Mouse (Mus musculus): ENCODE results near the gene Bach1. TPM values are rescaled to one million over a fixed set of nuclear protein-coding genes. Genes with fewer than 3 reads are reported as not detected.

Gene Bach1
- polyA plus RNA-seq, 1 experiment from 2014 or later = 19.9 TPM

DNA sequence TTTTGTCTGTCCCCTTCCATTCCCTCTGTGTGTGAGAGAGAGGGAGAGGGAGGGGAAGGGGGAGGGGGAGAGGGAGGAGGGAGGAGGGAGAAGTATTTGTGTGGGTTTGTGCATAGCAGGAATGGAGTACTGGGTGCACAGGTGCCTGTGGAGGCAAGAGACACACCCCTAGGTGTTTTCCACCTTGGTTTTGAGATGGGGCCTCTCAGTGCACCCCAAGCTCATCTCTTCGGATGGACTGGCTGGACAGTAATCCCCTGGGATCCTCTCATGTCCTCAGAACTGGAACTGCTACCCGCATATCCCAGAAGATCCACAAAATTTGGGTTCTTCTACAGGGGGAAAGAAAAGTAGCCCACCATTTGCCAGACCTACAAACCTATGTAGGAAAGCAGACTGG lies 36.2 kb upstream of the Bach1 start:
- no peaks in the 10 kb centered on the region for H3K36me3 ChIP-seq (replicated peaks; ENCODE audit: control insufficient read depth, insufficient read depth)
- ATAC-seq (ENCODE audit: low FRiP score) (no peak), DNase-seq (ENCODE audit: low spot score) (no peak)
- 97% methylated on average over 2 of the region's 2 CpGs for WGBS
- H3K4me2 ChIP-seq (replicated peaks) = no peak overlapping the region
- H3K4me1 ChIP-seq (replicated peaks; ENCODE audit: control insufficient read depth, insufficient read depth, low read length) = no peaks in the 10 kb centered on the region
- no peak overlapping the region for H3K9ac ChIP-seq
- H3K9me3 ChIP-seq (ENCODE audit: control insufficient read depth, low read length) = no peaks in the 10 kb centered on the region
- H3K4me3 ChIP-seq (replicated peaks; ENCODE audit: low read length) = no peak overlapping the region
- no peaks in the 10 kb centered on the region for H3K27me3 ChIP-seq (ENCODE audit: control insufficient read depth, insufficient read depth, low read length)
- no peak overlapping the region for H3K27ac ChIP-seq

- no peaks in the 10 kb centered on the region for H3K36me3 ChIP-seq (replicated peaks; ENCODE audit: control insufficient read depth, insufficient read depth)
- ATAC-seq (ENCODE audit: low FRiP score) = no peak
- H3K4me1 ChIP-seq (replicated peaks; ENCODE audit: control insufficient read depth, insufficient read depth, low read length) = no peaks in the 10 kb centered on the region
- DNase-seq (ENCODE audit: low spot score) = no peak
- H3K9me3 ChIP-seq (ENCODE audit: control insufficient read depth, low read length) = no peaks in the 10 kb centered on the region
- no peak overlapping the region for H3K4me3 ChIP-seq (replicated peaks; ENCODE audit: low read length)
- no peak overlapping the region for H3K9ac ChIP-seq
- 84% methylated on average over 6 of the region's 6 CpGs for WGBS
- H3K4me2 ChIP-seq (replicated peaks) = no peak overlapping the region
- no peaks in the 10 kb centered on the region for H3K27me3 ChIP-seq (ENCODE audit: control insufficient read depth, insufficient read depth, low read length)
- no peak overlapping the region for H3K27ac ChIP-seq
These were observed 34.9 kb upstream of the Bach1 start for GRCm38 (mm10) chr16:87663890-87664289.

DNA sequence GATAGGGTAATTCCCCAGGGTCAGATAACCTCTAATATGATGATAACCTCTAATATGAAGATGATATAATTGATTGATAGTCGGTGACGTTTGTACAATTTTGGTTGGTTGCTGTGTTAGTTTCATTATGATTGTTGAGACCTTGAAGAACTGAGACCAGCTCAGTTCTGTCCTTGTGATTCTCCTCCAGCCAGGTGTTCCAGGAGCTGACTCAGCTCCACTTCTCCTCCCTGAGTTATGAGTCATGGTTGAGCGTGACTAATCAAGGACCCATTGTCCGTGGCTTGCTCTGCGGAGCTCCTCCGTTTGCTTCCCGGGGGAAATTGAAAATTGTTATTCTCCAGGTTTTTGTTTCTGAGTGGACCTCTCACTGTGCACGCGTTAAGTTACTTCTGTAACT lies 33.5 kb upstream of the Bach1 start:
- H3K36me3 ChIP-seq (replicated peaks; ENCODE audit: control insufficient read depth, insufficient read depth) = no peaks in the 10 kb centered on the region
- DNase-seq (ENCODE audit: low spot score) (no peak), ATAC-seq (ENCODE audit: low FRiP score) (no peak)
- no peak overlapping the region for H3K9ac ChIP-seq
- no peak overlapping the region for H3K4me3 ChIP-seq (replicated peaks; ENCODE audit: low read length)
- no peaks in the 10 kb centered on the region for H3K9me3 ChIP-seq (ENCODE audit: control insufficient read depth, low read length)
- H3K4me2 ChIP-seq (replicated peaks) = no peak overlapping the region
- H3K4me1 ChIP-seq (replicated peaks; ENCODE audit: control insufficient read depth, insufficient read depth, low read length) = no peaks in the 10 kb centered on the region
- no peaks in the 10 kb centered on the region for H3K27me3 ChIP-seq (ENCODE audit: control insufficient read depth, insufficient read depth, low read length)
- H3K27ac ChIP-seq = no peak overlapping the region
- 55% methylated on average over 9 of the region's 9 CpGs for WGBS

- no peaks in the 10 kb centered on the region for H3K9me3 ChIP-seq (ENCODE audit: control insufficient read depth, low read length)
- DNase-seq (ENCODE audit: low spot score) = no peak
- no peaks in the 10 kb centered on the region for H3K27me3 ChIP-seq (ENCODE audit: control insufficient read depth, insufficient read depth, low read length)
- ATAC-seq (ENCODE audit: low FRiP score) = no peak
- no peak overlapping the region for H3K27ac ChIP-seq
- 89% methylated on average over 19 of the region's 19 CpGs for WGBS
- H3K4me1 ChIP-seq (replicated peaks; ENCODE audit: control insufficient read depth, insufficient read depth, low read length) = no peaks in the 10 kb centered on the region
- no peak overlapping the region for H3K4me3 ChIP-seq (replicated peaks; ENCODE audit: low read length)
- no peaks in the 10 kb centered on the region for H3K36me3 ChIP-seq (replicated peaks; ENCODE audit: control insufficient read depth, insufficient read depth)
- H3K4me2 ChIP-seq (replicated peaks) = no peak overlapping the region
- no peak overlapping the region for H3K9ac ChIP-seq
These were observed 32.8 kb upstream of the Bach1 start for GRCm38 (mm10) chr16:87665752-87666619.

GRCm38 (mm10) chr16:87666620-87667004 lies 32.1 kb upstream of the Bach1 start:
- no peak for DNase-seq (ENCODE audit: low spot score)
- Histone ChIP-seq H3K27ac (no peak overlapping the region), H3K4me2 (replicated peaks) (no peak overlapping the region), H3K9me3 (ENCODE audit: control insufficient read depth, low read length) (no peaks in the 10 kb centered on the region), H3K4me3 (replicated peaks; ENCODE audit: low read length) (no peak overlapping the region), H3K27me3 (ENCODE audit: control insufficient read depth, insufficient read depth, low read length) (no peaks in the 10 kb centered on the region), H3K4me1 (replicated peaks; ENCODE audit: control insufficient read depth, insufficient read depth, low read length) (no peaks in the 10 kb centered on the region), H3K9ac (no peak overlapping the region), H3K36me3 (replicated peaks; ENCODE audit: control insufficient read depth, insufficient read depth) (no peaks in the 10 kb centered on the region)
- no peak for ATAC-seq (ENCODE audit: low FRiP score)
- 87% methylated on average over 4 of the region's 4 CpGs for WGBS

- Histone ChIP-seq H3K4me2 (replicated peaks) (no peak overlapping the region), H3K27ac (no peak overlapping the region), H3K4me3 (replicated peaks; ENCODE audit: low read length) (no peak overlapping the region), H3K4me1 (replicated peaks; ENCODE audit: control insufficient read depth, insufficient read depth, low read length) (no peaks in the 10 kb centered on the region), H3K27me3 (ENCODE audit: control insufficient read depth, insufficient read depth, low read length) (no peaks in the 10 kb centered on the region), H3K9me3 (ENCODE audit: control insufficient read depth, low read length) (no peaks in the 10 kb centered on the region), H3K9ac (no peak overlapping the region), H3K36me3 (replicated peaks; ENCODE audit: control insufficient read depth, insufficient read depth) (no peaks in the 10 kb centered on the region)
- ATAC-seq (ENCODE audit: low FRiP score) = no peak
- DNase-seq (ENCODE audit: low spot score) = no peak
- WGBS = 92% methylated on average over 6 of the region's 6 CpGs
These were observed 30.7 kb upstream of the Bach1 start for GRCm38 (mm10) chr16:87668002-87668401.

- 76% methylated on average over 8 of the region's 8 CpGs for WGBS
- Histone ChIP-seq H3K9ac (no peak overlapping the region), H3K4me2 (replicated peaks) (no peak overlapping the region), H3K36me3 (replicated peaks; ENCODE audit: control insufficient read depth, insufficient read depth) (no peaks in the 10 kb centered on the region), H3K4me1 (replicated peaks; ENCODE audit: control insufficient read depth, insufficient read depth, low read length) (no peaks in the 10 kb centered on the region), H3K9me3 (ENCODE audit: control insufficient read depth, low read length) (no peaks in the 10 kb centered on the region), H3K27ac (no peak overlapping the region), H3K27me3 (ENCODE audit: control insufficient read depth, insufficient read depth, low read length) (no peaks in the 10 kb centered on the region), H3K4me3 (replicated peaks; ENCODE audit: low read length) (no peak overlapping the region)
- ATAC-seq (ENCODE audit: low FRiP score) (no peak), DNase-seq (ENCODE audit: low spot score) (no peak)
These were observed 28.5 kb upstream of the Bach1 start for GRCm38 (mm10) chr16:87670091-87670820.

- Histone ChIP-seq H3K9ac (no peak overlapping the region), H3K4me3 (replicated peaks; ENCODE audit: low read length) (no peak overlapping the region), H3K9me3 (ENCODE audit: control insufficient read depth, low read length) (no peaks in the 10 kb centered on the region), H3K27ac (no peak overlapping the region), H3K4me1 (replicated peaks; ENCODE audit: control insufficient read depth, insufficient read depth, low read length) (no peaks in the 10 kb centered on the region), H3K27me3 (ENCODE audit: control insufficient read depth, insufficient read depth, low read length) (no peaks in the 10 kb centered on the region), H3K36me3 (replicated peaks; ENCODE audit: control insufficient read depth, insufficient read depth) (no peaks in the 10 kb centered on the region), H3K4me2 (replicated peaks) (no peak overlapping the region)
- ATAC-seq (ENCODE audit: low FRiP score) (peak; percentile 40; the same call in 1 of the 2 replicates), DNase-seq (ENCODE audit: low spot score) (no peak)
- WGBS = 61% methylated on average over 9 of the region's 9 CpGs
These were observed 28.0 kb upstream of the Bach1 start for GRCm38 (mm10) chr16:87670821-87671165.

DNA sequence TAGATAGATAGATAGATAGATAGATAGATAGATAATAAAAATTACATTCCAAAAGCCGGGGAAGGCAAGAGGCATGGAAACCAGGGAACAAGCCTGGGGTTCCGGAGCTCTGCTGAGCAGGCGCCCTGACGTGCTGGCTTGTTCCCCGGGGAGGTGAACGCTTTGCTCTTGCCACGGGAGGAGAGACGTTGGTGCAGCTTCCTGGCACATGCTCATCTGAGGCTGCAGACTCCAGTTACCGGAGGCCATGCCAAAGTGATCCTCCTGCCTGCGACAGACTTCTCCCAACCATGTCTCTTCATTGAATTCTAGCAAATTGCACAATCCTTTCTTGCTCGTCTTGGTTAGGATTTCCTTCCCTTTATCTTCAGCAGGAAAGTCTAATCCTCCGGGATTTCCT lies 27.4 kb upstream of the Bach1 start:
- WGBS = 80% methylated on average over 12 of the region's 12 CpGs

More for the DNA sequence above, 27.4 kb upstream of the Bach1 start:
- H3K27ac ChIP-seq = no peak overlapping the region
- H3K4me2 ChIP-seq (replicated peaks) = no peak overlapping the region
- no peaks in the 10 kb centered on the region for H3K9me3 ChIP-seq (ENCODE audit: control insufficient read depth, low read length)
- DNase-seq (ENCODE audit: low spot score) (no peak), ATAC-seq (ENCODE audit: low FRiP score) (no peak)
- H3K4me3 ChIP-seq (replicated peaks; ENCODE audit: low read length) = no peak overlapping the region
- no peaks in the 10 kb centered on the region for H3K4me1 ChIP-seq (replicated peaks; ENCODE audit: control insufficient read depth, insufficient read depth, low read length)
- no peaks in the 10 kb centered on the region for H3K27me3 ChIP-seq (ENCODE audit: control insufficient read depth, insufficient read depth, low read length)
- no peaks in the 10 kb centered on the region for H3K36me3 ChIP-seq (replicated peaks; ENCODE audit: control insufficient read depth, insufficient read depth)
- no peak overlapping the region for H3K9ac ChIP-seq
